Mouse (Mus musculus): ENCODE results near the gene Kpna2. TPM values are rescaled to one million over a fixed set of nuclear protein-coding genes. Genes with fewer than 3 reads are reported as not detected.

Gene Kpna2
- polyA plus RNA-seq, 1 experiment from 2014 or later, result 216 TPM

DNA sequence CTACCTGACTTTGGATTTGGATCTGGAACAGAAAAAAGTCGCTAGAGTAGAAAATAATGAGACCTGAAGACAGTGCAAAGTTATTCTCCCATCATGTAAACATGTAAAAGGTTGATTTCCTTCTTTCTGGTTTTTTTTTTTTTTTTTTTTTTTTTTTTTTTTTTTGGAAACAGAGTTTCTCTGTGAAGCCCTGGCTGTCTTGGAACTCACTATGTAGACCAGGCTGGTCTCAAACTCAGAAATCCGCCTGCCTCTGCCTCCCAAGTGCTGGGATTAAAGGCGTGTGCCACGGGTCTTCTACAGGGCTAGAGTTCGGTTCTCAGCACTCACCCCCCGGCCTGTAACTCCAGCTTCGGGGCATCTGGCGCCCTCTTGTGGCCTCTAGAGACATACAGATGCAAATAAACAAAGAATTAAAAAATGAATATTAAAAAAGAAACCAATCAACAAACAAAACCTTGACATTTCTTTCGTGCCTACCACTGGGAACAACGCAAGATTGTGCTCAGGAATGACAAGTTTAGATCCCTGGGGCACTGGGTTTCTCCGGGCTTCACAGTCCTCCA, 14.8 kb upstream of the Kpna2 start:
- ATAC-seq (ENCODE audit: low read depth), result no peak
- no peaks in the 10 kb centered on the region for H3K27me3 ChIP-seq (ENCODE audit: control insufficient read depth, insufficient read depth, low read depth, low read length)
- peaks cover 12% of the 10 kb centered on the region for H3K4me1 ChIP-seq (ENCODE audit: control insufficient read depth, low read depth, low read length)
- H3K4me3 ChIP-seq (ENCODE audit: low read depth, low read length), result no peak overlapping the region
- WGBS (ENCODE audit: insufficient replicate concordance), result 76% methylated on average over 11 of the region's 11 CpGs
- no peaks in the 10 kb centered on the region for H3K36me3 ChIP-seq (ENCODE audit: control insufficient read depth, insufficient read depth)
- H3K9ac ChIP-seq (ENCODE audit: low read depth, low read length), result no peak overlapping the region; the same call in 1 of the 2 replicates
- H3K9me3 ChIP-seq (replicated peaks; ENCODE audit: control insufficient read depth, low read length), result no peaks in the 10 kb centered on the region; the same call in 1 of the 2 replicates
- no peak overlapping the region for H3K27ac ChIP-seq (ENCODE audit: low read length)
- no peak overlapping the region; the same call in 1 of the 2 replicates for H3K4me2 ChIP-seq (ENCODE audit: low read depth, low read length)

DNA sequence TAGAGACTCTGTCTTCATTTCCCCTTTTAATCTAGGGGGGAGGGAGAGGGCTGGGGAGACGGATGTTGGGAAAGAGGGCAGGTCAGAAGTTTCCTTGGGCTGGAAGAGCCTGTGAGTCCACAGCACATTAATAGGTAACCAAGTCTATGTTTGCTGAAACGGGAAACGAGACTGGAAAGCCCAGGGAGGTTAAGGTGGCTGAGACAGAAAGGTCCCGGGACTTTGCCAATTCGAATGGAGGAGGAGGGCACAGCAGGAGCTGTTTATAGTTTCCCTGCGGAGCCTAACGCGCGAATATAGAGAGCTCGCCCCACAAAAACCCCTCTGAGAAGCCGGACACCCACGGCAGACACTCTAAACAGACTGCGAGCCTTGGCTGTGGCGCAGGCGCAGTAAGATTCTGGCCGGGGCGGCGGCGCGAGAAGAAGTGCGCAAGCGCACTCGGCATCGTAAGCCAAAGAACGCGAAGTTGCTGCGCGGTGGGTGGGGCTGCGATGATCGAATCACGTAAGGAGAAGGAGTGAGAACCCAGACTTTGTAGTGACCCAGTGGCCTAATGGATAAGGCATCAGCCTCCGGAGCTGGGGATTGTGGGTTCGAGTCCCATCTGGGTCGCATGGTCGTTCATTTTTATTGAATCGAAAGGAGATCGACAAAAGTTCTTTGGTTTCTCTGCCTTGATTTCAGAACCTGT, 13.1 kb upstream of the Kpna2 start:
- Histone ChIP-seq H3K27me3 (ENCODE audit: control insufficient read depth, insufficient read depth, low read depth, low read length) (no peaks in the 10 kb centered on the region), H3K36me3 (ENCODE audit: control insufficient read depth, insufficient read depth) (no peaks in the 10 kb centered on the region), H3K9ac (ENCODE audit: low read depth, low read length) (peak overlapping the region; percentile 83), H3K4me2 (ENCODE audit: low read depth, low read length) (peak overlapping the region; percentile 76), H3K4me3 (ENCODE audit: low read depth, low read length) (peak overlapping the region; percentile 70), H3K4me1 (ENCODE audit: control insufficient read depth, low read depth, low read length) (peaks cover 12% of the 10 kb centered on the region), H3K9me3 (replicated peaks; ENCODE audit: control insufficient read depth, low read length) (no peaks in the 10 kb centered on the region; the same call in 1 of the 2 replicates), H3K27ac (ENCODE audit: low read length) (peak overlapping the region; percentile 96)
- ATAC-seq (ENCODE audit: low read depth), result peak; percentile 93
- under 1% methylated on average over 37 of the region's 37 CpGs for WGBS (ENCODE audit: insufficient replicate concordance)

DNA sequence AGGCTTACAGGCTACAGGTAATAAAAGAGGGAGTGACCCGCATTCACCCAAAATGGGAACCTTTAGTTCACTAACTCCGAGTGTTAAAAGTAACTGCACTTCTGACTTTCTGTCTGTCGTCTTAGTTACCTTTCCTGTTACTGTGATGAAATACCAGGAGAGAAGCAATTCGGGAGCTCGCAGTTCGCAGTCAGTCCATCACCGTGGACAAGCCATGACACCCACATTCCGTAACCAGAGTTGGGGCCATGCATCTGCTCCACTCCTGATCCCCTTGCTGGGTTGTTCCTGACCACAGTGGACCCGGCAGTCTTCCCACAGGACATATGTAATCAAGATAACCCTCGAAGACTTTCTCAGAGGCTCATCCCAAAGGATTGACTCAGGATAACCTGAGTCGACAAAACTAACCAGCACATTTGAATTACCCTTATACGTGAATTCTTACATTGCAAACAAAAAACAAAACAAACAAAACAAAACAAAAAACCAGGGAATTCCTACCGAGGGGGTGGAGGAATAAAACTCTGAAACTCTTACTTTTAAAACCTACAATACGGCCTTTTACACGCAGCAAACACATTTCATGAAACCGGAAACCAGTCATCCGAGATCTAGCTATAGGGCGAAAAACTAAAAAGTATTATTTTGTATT, 12.5 kb upstream of the Kpna2 start:
- Histone ChIP-seq H3K27me3 (ENCODE audit: control insufficient read depth, insufficient read depth, low read depth, low read length) (no peaks in the 10 kb centered on the region), H3K36me3 (ENCODE audit: control insufficient read depth, insufficient read depth) (no peaks in the 10 kb centered on the region), H3K4me1 (ENCODE audit: control insufficient read depth, low read depth, low read length) (peaks cover 12% of the 10 kb centered on the region), H3K4me2 (ENCODE audit: low read depth, low read length) (peak overlapping the region; percentile 76), H3K9me3 (replicated peaks; ENCODE audit: control insufficient read depth, low read length) (no peaks in the 10 kb centered on the region; the same call in 1 of the 2 replicates), H3K9ac (ENCODE audit: low read depth, low read length) (peak overlapping the region; percentile 83), H3K27ac (ENCODE audit: low read length) (peak overlapping the region; percentile 96), H3K4me3 (ENCODE audit: low read depth, low read length) (peak overlapping the region; percentile 70)
- 28% methylated on average over 18 of the region's 18 CpGs for WGBS (ENCODE audit: insufficient replicate concordance)
- no peak for ATAC-seq (ENCODE audit: low read depth)

DNA sequence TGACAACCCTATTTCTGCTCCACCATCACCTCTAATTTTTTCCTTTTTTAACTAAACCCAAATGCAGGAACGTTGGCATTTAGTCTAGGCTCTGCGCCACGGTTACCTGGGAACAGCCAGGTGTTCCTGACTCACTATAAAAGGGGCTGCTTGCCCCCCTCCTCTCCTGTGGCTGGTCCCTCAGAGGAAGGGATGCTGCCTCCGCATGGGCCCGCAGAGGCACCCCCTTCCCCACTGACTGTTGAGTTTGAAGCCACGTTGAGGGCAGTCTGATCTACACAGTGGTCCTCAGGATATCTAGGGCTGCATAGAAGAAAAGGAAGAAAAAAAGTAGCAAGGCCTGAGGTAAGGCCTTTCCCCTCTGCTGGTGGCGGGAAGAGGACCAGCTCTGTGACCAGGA, 11.8 kb upstream of the Kpna2 start:
- Histone ChIP-seq H3K36me3 (ENCODE audit: control insufficient read depth, insufficient read depth) (no peaks in the 10 kb centered on the region), H3K4me2 (ENCODE audit: low read depth, low read length) (peak overlapping the region; percentile 76), H3K4me3 (ENCODE audit: low read depth, low read length) (no peak overlapping the region)

DNA sequence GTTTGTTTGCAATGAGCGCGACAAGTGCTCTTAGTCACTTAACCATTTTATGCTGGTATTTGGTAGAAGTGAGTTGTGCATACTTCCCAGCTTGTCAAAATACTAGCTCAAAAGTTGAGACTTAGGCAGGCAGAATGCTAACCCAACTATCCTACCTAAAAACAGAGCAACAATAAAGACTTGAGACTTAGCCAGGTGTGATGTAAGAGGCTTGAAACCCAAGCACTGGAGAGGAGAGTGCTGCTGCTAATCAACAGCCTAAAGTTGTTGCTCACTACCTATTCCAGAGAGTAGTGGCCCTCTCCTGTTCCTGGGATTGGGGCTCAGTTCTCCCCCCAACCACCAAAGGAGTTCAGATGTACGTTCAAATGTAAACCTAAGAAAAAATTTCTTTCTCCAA, 11.1 kb upstream of the Kpna2 start:
- no peaks in the 10 kb centered on the region; the same call in 1 of the 2 replicates for H3K9me3 ChIP-seq (replicated peaks; ENCODE audit: control insufficient read depth, low read length)
- WGBS (ENCODE audit: insufficient replicate concordance), result 92% methylated on average over 3 of the region's 3 CpGs
- no peak for ATAC-seq (ENCODE audit: low read depth)
- H3K4me1 ChIP-seq (ENCODE audit: control insufficient read depth, low read depth, low read length), result peaks cover 12% of the 10 kb centered on the region
- no peak overlapping the region for H3K9ac ChIP-seq (ENCODE audit: low read depth, low read length)
- H3K36me3 ChIP-seq (ENCODE audit: control insufficient read depth, insufficient read depth), result no peaks in the 10 kb centered on the region
- no peaks in the 10 kb centered on the region for H3K27me3 ChIP-seq (ENCODE audit: control insufficient read depth, insufficient read depth, low read depth, low read length)
- H3K27ac ChIP-seq (ENCODE audit: low read length), result no peak overlapping the region
- no peak overlapping the region for H3K4me3 ChIP-seq (ENCODE audit: low read depth, low read length)
- H3K4me2 ChIP-seq (ENCODE audit: low read depth, low read length), result no peak overlapping the region

More for the DNA sequence above, 11.8 kb upstream of the Kpna2 start:
- 70% methylated on average over 7 of the region's 7 CpGs for WGBS (ENCODE audit: insufficient replicate concordance)
- no peak overlapping the region for H3K9ac ChIP-seq (ENCODE audit: low read depth, low read length)
- no peak for ATAC-seq (ENCODE audit: low read depth)
- H3K4me1 ChIP-seq (ENCODE audit: control insufficient read depth, low read depth, low read length), result peaks cover 12% of the 10 kb centered on the region
- H3K9me3 ChIP-seq (replicated peaks; ENCODE audit: control insufficient read depth, low read length), result no peaks in the 10 kb centered on the region; the same call in 1 of the 2 replicates
- no peaks in the 10 kb centered on the region for H3K27me3 ChIP-seq (ENCODE audit: control insufficient read depth, insufficient read depth, low read depth, low read length)
- H3K27ac ChIP-seq (ENCODE audit: low read length), result peak overlapping the region; percentile 96

DNA sequence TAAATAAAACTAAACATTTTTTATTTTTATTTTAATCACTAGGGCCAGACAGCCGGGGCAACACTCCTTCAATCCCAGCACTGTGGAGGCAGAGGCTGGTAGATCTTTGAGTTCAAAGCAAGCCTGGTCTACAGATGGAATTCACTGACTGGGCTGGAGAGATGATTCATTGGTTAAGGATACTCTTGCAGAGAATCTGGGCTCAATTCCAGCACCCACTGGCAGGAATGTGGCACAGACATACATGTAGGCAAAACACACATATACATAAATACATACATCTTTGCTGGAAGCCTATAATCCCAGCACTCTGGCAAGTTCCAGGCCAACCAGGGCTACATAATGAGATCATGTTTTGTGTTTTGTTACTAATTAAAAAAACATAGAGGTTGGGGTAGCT, 6.2 kb upstream of the Kpna2 start:
- H3K9me3 ChIP-seq (replicated peaks; ENCODE audit: control insufficient read depth, low read length), result no peaks in the 10 kb centered on the region
- H3K27me3 ChIP-seq (ENCODE audit: control insufficient read depth, insufficient read depth, low read depth, low read length), result no peaks in the 10 kb centered on the region
- H3K4me3 ChIP-seq (ENCODE audit: low read depth, low read length), result no peak overlapping the region
- WGBS (ENCODE audit: insufficient replicate concordance), result 61% methylated on average over 1 of the region's 1 CpGs
- H3K9ac ChIP-seq (ENCODE audit: low read depth, low read length), result no peak overlapping the region
- no peak overlapping the region for H3K27ac ChIP-seq (ENCODE audit: low read length)
- no peak for ATAC-seq (ENCODE audit: low read depth)
- H3K4me1 ChIP-seq (ENCODE audit: control insufficient read depth, low read depth, low read length), result no peaks in the 10 kb centered on the region
- no peaks in the 10 kb centered on the region for H3K36me3 ChIP-seq (ENCODE audit: control insufficient read depth, insufficient read depth)
- no peak overlapping the region for H3K4me2 ChIP-seq (ENCODE audit: low read depth, low read length)

DNA sequence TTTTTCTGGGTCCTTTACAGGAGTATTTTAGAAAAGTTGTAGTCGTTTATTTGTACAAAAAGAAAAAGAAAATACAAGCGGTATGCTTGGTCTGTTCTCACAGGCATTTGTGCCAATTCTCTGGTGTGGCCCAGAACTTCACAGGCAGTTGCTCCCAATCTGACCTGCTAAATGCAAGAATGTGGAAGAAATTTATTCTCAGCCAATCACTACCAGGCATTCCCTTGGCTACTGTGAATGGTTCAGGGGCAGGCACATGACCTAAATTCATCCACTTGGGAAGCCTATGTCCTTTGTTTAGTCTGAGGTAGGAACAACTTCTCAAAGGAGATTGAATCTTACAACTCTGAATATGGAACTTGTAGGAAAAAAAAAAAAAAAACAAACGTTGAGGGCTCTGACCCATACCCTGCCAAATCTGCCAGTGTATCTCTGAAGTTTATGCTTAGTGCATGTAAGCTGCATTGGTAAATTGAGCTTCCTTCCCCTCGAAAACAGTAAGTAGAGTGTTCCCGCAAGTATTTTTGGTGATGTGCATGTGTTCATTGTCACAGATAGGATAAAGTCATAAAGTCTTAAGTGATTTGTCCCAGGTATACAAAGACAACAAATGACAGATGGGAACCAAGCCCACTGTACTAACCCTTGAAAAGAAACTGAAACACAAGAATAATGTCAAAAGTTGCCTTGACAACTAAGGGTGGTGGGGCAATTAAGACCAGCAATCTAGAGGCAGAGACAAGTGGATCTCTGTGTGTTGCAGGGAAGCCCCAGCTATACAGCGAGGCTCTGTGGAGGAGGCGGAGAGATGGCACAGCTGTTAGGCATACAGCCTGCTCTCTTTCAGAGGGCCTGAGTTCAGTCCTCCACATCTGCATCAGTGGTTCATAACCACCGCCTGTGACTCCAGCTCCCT, 2.7 kb upstream of the Kpna2 start:
- Histone ChIP-seq H3K9ac (ENCODE audit: low read depth, low read length) (no peak overlapping the region), H3K9me3 (replicated peaks; ENCODE audit: control insufficient read depth, low read length) (no peaks in the 10 kb centered on the region), H3K36me3 (ENCODE audit: control insufficient read depth, insufficient read depth) (peaks cover 2% of the 10 kb centered on the region), H3K27ac (ENCODE audit: low read length) (no peak overlapping the region), H3K4me3 (ENCODE audit: low read depth, low read length) (no peak overlapping the region), H3K4me1 (ENCODE audit: control insufficient read depth, low read depth, low read length) (peaks cover 3% of the 10 kb centered on the region), H3K4me2 (ENCODE audit: low read depth, low read length) (no peak overlapping the region), H3K27me3 (ENCODE audit: control insufficient read depth, insufficient read depth, low read depth, low read length) (no peaks in the 10 kb centered on the region)
- no peak for ATAC-seq (ENCODE audit: low read depth)
- 53% methylated on average over 7 of the region's 8 CpGs for WGBS (ENCODE audit: insufficient replicate concordance)

DNA sequence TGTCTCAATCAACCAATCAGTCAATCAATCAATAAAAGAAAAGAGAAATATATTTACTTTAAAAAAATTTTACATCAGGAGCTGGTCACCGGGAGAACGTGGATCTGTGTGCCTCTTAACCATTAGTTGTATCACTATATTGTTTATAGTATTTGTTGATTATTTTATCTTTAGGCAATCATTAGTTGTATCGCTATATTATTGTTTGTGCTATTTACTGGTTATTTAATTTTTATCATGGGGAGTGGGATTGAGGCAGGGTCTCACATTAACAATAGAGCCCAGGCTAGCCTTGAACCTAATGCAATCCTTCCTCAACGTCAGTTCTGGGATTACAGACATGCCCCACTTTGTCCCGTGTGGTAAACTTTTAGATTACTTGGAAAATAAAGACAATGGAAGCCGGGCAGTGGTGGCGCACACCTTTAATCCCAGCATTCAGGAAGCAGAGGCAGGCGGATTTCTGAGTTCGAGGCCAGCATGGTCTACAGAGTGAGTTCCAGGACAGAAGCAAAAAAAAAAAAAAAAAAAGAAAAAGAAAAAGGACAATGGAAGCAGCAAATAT, 690 bp upstream of the Kpna2 start:
- Histone ChIP-seq H3K36me3 (ENCODE audit: control insufficient read depth, insufficient read depth) (peaks cover 22% of the 10 kb centered on the region), H3K4me2 (ENCODE audit: low read depth, low read length) (peak overlapping the region; percentile 80), H3K27ac (ENCODE audit: low read length) (peak overlapping the region; percentile 67; the same call in 1 of the 2 replicates), H3K4me3 (ENCODE audit: low read depth, low read length) (peak overlapping the region; percentile 55), H3K4me1 (ENCODE audit: control insufficient read depth, low read depth, low read length) (peaks cover 21% of the 10 kb centered on the region), H3K27me3 (ENCODE audit: control insufficient read depth, insufficient read depth, low read depth, low read length) (no peaks in the 10 kb centered on the region), H3K9me3 (replicated peaks; ENCODE audit: control insufficient read depth, low read length) (no peaks in the 10 kb centered on the region), H3K9ac (ENCODE audit: low read depth, low read length) (peak overlapping the region; percentile 61)
- 76% methylated on average over 9 of the region's 9 CpGs for WGBS (ENCODE audit: insufficient replicate concordance)
- no peak for ATAC-seq (ENCODE audit: low read depth)
